Mouse (Mus musculus) MEL (cell line): ENCODE data around the gene 2410002F23Rik.

Source experiments
- CHD2 ChIP-seq: IDR thresholded peaks from 2 replicates; pipeline ENCODE4 v1.6.1; 2011; ENCODE audit warnings: low read length, improper control_type of control experiment
- CTCF ChIP-seq, 3 experiments: IDR thresholded peaks in 2 of 3; conservative IDR thresholded peaks in 1 of 3; 2 replicates each; pipeline ENCODE4 v1.5.1; 2011 to 2012; ENCODE audit warnings: low read length in 3 of 3, low read depth in 2 of 3, mild to moderate bottlenecking in 2 of 3, improper control_type of control experiment in 1 of 3, inconsistent platforms in 1 of 3, mixed read lengths in 1 of 3, moderate library complexity in 1 of 3; ENCODE audit not compliant: control insufficient read depth in 1 of 3, insufficient read depth in 1 of 3, poor library complexity in 1 of 3, severe bottlenecking in 1 of 3
- EP300 ChIP-seq, 2 experiments: IDR thresholded peaks; 2 replicates each; pipeline ENCODE4 v1.6.1; 2011; ENCODE audit warnings: improper control_type of control experiment in 2 of 2, low read length in 2 of 2, low read depth in 1 of 2, mild to moderate bottlenecking in 1 of 2
- ETS1 ChIP-seq: IDR thresholded peaks from 2 replicates; pipeline ENCODE4 v1.6.1; 2012; ENCODE audit warnings: low read depth, mild to moderate bottlenecking, inconsistent platforms, low read length, improper control_type of control experiment, moderate library complexity
- POLR2A ChIP-seq, 2 experiments: IDR thresholded peaks; 2 replicates each; pipeline ENCODE4 v1.6.1; 2011 to 2012; ENCODE audit warnings: low read length in 2 of 2, mild to moderate bottlenecking in 2 of 2, control low read depth in 1 of 2, improper control_type of control experiment in 1 of 2, low read depth in 1 of 2, moderate library complexity in 1 of 2; ENCODE audit not compliant: control insufficient read depth in 1 of 2, insufficient read depth in 1 of 2, poor library complexity in 1 of 2
- TCF12 ChIP-seq: IDR thresholded peaks from 2 replicates; pipeline ENCODE4 v1.6.1; 2014; ENCODE audit warnings: low read depth, mild to moderate bottlenecking, inconsistent platforms, low read length, improper control_type of control experiment, moderate library complexity
- USF1 ChIP-seq: IDR thresholded peaks from 2 replicates; pipeline ENCODE4 v1.6.1; 2014; ENCODE audit warnings: low read depth, mild to moderate bottlenecking, inconsistent platforms, low read length, improper control_type of control experiment, moderate library complexity
- ZMIZ1 ChIP-seq: IDR thresholded peaks from 2 replicates; pipeline ENCODE4 v1.6.1; 2012; ENCODE audit warnings: low read depth, mild to moderate bottlenecking, inconsistent platforms, low read length, improper control_type of control experiment, moderate library complexity
- ZNF384 ChIP-seq: IDR thresholded peaks from 2 replicates; pipeline ENCODE4 v1.6.1; 2012; ENCODE audit warnings: low read depth, mild to moderate bottlenecking, inconsistent platforms, low read length, improper control_type of control experiment

- no peak for TF ChIP-seq USF1
- TF ChIP-seq ETS1, result no peak
- TF ChIP-seq CTCF (IDR thresholded peaks at IDR 0.05 in 2 of 3, conservative IDR thresholded peaks at IDR 0.05 in 1 of 3; ENCODE audit: control insufficient read depth in 1 of 3, insufficient read depth in 1 of 3, low read depth in 2 of 3, low read length in 3 of 3, poor library complexity in 1 of 3, severe bottlenecking in 1 of 3), result peak in 2 of 3 experiments; percentile 19 to 26; a peak in 1 of 6 replicates
- no peak for TF ChIP-seq POLR2A (IDR thresholded peaks at IDR 0.05; ENCODE audit: control insufficient read depth in 1 of 2, insufficient read depth in 1 of 2, low read depth in 1 of 2, low read length in 2 of 2, poor library complexity in 1 of 2)
- no peak for TF ChIP-seq EP300 (IDR thresholded peaks at IDR 0.05; ENCODE audit: low read depth in 1 of 2, low read length in 2 of 2)
- no peak for TF ChIP-seq ZNF384
- no peak for TF ChIP-seq ZMIZ1
- TF ChIP-seq CHD2, result no peak
- no peak for TF ChIP-seq TCF12
Observed at GRCm38 (mm10) chr7:44241163-44241562, 5.4 kb upstream of the 2410002F23Rik start.
